Mouse (Mus musculus) MEL (cell line): Measurements from ENCODE around the gene Nlk. TPM values are rescaled to one million over a fixed set of nuclear protein-coding genes. Genes with fewer than 3 reads are reported as not detected.

Experiments
- DNase-seq: peaks from one replicate; pipeline ENCODE4 v3.0.0; 2011; ENCODE audit warnings: low read depth, low spot score
- H3K27ac ChIP-seq: 2 replicates; pipeline ENCODE4 v1.5.1; 2012; ENCODE audit warnings: low read depth, mild to moderate bottlenecking, control low read depth, low read length, moderate library complexity; ENCODE audit not compliant: control insufficient read depth
- H3K27me3 ChIP-seq, 2 experiments: fragments of 150-350 bp in 1 of 2; sonication (generic) in 1 of 2; 2 replicates each; pipeline ENCODE4 v1.6.1; 2012; ENCODE audit warnings: low read length in 2 of 2, mild to moderate bottlenecking in 2 of 2, improper control_type of control experiment in 1 of 2, moderate library complexity in 1 of 2; ENCODE audit not compliant: insufficient read depth in 2 of 2, control insufficient read depth in 1 of 2
- H3K36me3 ChIP-seq, 2 experiments: 2 replicates each; pipeline ENCODE4 v1.6.1; 2012 to 2014; ENCODE audit warnings: low read length in 2 of 2, improper control_type of control experiment in 1 of 2, inconsistent platforms in 1 of 2, mild to moderate bottlenecking in 1 of 2; ENCODE audit not compliant: insufficient read depth in 2 of 2, control insufficient read depth in 1 of 2
- H3K4me1 ChIP-seq, 2 experiments: fragments of 150-350 bp in 1 of 2; sonication (generic) in 1 of 2; 2 replicates each; pipeline ENCODE4 v1.6.1; 2012; ENCODE audit warnings: low read length in 2 of 2, improper control_type of control experiment in 1 of 2, mild to moderate bottlenecking in 1 of 2; ENCODE audit not compliant: insufficient read depth in 2 of 2, control insufficient read depth in 1 of 2
- H3K4me3 ChIP-seq, 2 experiments: fragments of 150-350 bp in 1 of 2; sonication (generic) in 1 of 2; 2 replicates each; pipeline ENCODE4 v1.5.1; 2012; ENCODE audit warnings: low read depth in 2 of 2, low read length in 2 of 2, mild to moderate bottlenecking in 2 of 2, moderate library complexity in 2 of 2, control low read depth in 1 of 2, improper control_type of control experiment in 1 of 2; ENCODE audit not compliant: control insufficient read depth in 1 of 2, insufficient read depth in 1 of 2
- H3K79me2 ChIP-seq: 2 replicates; pipeline ENCODE4 v1.6.1; 2012; ENCODE audit warnings: mild to moderate bottlenecking, low read length, moderate library complexity; ENCODE audit not compliant: control insufficient read depth, poor library complexity, insufficient read depth
- H3K9ac ChIP-seq: 2 replicates; pipeline ENCODE4 v1.6.1; 2012; ENCODE audit warnings: low read depth, mild to moderate bottlenecking, control low read depth, low read length, moderate library complexity; ENCODE audit not compliant: control insufficient read depth, poor library complexity, severe bottlenecking
- H3K9me3 ChIP-seq: fragments of 150-350 bp; sonication (generic); replicated peaks from 2 replicates; pipeline ENCODE4 v1.6.1; 2012; ENCODE audit warnings: mild to moderate bottlenecking, low read length, improper control_type of control experiment, moderate library complexity; ENCODE audit not compliant: insufficient read depth
- BHLHE40 ChIP-seq: IDR thresholded peaks from 2 replicates; pipeline ENCODE4 v1.6.1; 2012; ENCODE audit warnings: low read depth, mild to moderate bottlenecking, inconsistent platforms, low read length, improper control_type of control experiment, borderline replicate concordance
- CHD1 ChIP-seq: IDR thresholded peaks from 2 replicates; pipeline ENCODE4 v1.6.1; 2012; ENCODE audit warnings: low read depth, mild to moderate bottlenecking, inconsistent platforms, low read length, improper control_type of control experiment
- ELF1 ChIP-seq: IDR thresholded peaks from 2 replicates; pipeline ENCODE4 v1.6.1; 2014; ENCODE audit warnings: low read depth, mild to moderate bottlenecking, inconsistent platforms, low read length, improper control_type of control experiment, moderate library complexity
- EP300 ChIP-seq, 2 experiments: IDR thresholded peaks; 2 replicates each; pipeline ENCODE4 v1.6.1; 2011; ENCODE audit warnings: improper control_type of control experiment in 2 of 2, low read length in 2 of 2, low read depth in 1 of 2, mild to moderate bottlenecking in 1 of 2
- ETS1 ChIP-seq: IDR thresholded peaks from 2 replicates; pipeline ENCODE4 v1.6.1; 2012; ENCODE audit warnings: low read depth, mild to moderate bottlenecking, inconsistent platforms, low read length, improper control_type of control experiment, moderate library complexity
- HCFC1 ChIP-seq: IDR thresholded peaks from 2 replicates; pipeline ENCODE4 v1.6.1; 2012; ENCODE audit warnings: low read depth, mild to moderate bottlenecking, inconsistent platforms, low read length, improper control_type of control experiment, moderate library complexity
- JUND ChIP-seq: IDR thresholded peaks from 2 replicates; pipeline ENCODE4 v1.6.1; 2011; ENCODE audit warnings: low read depth, mild to moderate bottlenecking, improper control_type of control experiment, low read length
- MXI1 ChIP-seq: IDR thresholded peaks from 2 replicates; pipeline ENCODE4 v1.6.1; 2011; ENCODE audit warnings: mild to moderate bottlenecking, low read depth, low read length, improper control_type of control experiment
- NELFE ChIP-seq: IDR thresholded peaks from 2 replicates; pipeline ENCODE4 v1.6.1; 2011; ENCODE audit warnings: low read depth, low read length, improper control_type of control experiment
- USF1 ChIP-seq: IDR thresholded peaks from 2 replicates; pipeline ENCODE4 v1.6.1; 2014; ENCODE audit warnings: low read depth, mild to moderate bottlenecking, inconsistent platforms, low read length, improper control_type of control experiment, moderate library complexity
- polyA plus RNA-seq, 2 experiments: library from polyadenylated mRNA; stranded (reverse) in 1 of 2; unstranded in 1 of 2; fragments of >175 nt in 1 of 2; fragments of >200 nt in 1 of 2; gene quantifications; 2 replicates each; pipeline versions ENCODE4 v1.2.1 to v1.2.4; 2012; ENCODE audit warnings: low replicate concordance in 2 of 2, low read depth in 1 of 2; ENCODE audit not compliant: insufficient read length in 2 of 2, insufficient read depth in 1 of 2, missing spikeins in 1 of 2
- total RNA-seq: library from RNA; depleted of rRNA; stranded (reverse); fragments of 300-350 nt; gene quantifications from 2 replicates; pipeline ENCODE4 v1.2.3, GENCODE M21; 2012; rRNA removed

The Nlk gene
- total and polyA plus RNA-seq, 3 experiments = 16.9 to 17.9 TPM; not detected in 1

DNA sequence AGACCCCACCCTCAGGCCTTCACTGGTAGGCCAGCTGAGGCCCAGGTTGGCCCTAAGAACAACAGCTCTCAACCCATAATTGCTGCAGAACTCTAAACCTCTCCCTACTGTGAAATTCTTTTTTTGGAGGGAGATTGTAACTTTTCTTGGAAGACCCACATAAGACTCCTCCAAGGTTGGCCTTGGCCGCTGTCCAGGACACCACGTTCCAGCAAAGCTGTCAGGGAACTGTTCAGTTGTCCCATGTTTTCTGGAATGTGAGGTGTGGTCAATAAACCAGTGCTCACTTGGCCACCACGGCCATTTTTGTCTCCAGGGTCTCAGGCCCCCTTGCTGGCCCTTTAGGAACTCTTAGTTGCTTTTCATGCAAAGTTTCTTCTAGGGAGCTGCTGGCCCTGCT is 175.3 kb downstream of the Nlk start:
- H3K9ac ChIP-seq = no peak overlapping the region
- no peak overlapping the region for H3K27ac ChIP-seq
- no peak overlapping the region for H3K4me3 ChIP-seq
- H3K4me1 ChIP-seq = no peaks in the 10 kb centered on the region
- H3K9me3 ChIP-seq = no peaks in the 10 kb centered on the region
- TF ChIP-seq EP300 (IDR thresholded peaks at IDR 0.05; ENCODE audit: low read depth in 1 of 2, low read length in 2 of 2) = no peak
- TF ChIP-seq USF1 = no peak
- TF ChIP-seq NELFE = no peak
- no peak for TF ChIP-seq ELF1
- no peak for TF ChIP-seq BHLHE40
- TF ChIP-seq, all 39 proteins: peak for 0
- H3K27me3 ChIP-seq = no peaks in the 10 kb centered on the region
- no peaks in the 10 kb centered on the region for H3K79me2 ChIP-seq
- H3K36me3 ChIP-seq = peaks cover 0 to 10% of the 10 kb centered on the region in 2 experiments; a peak in 2 of 4 replicates
- no peak for DNase-seq

DNA sequence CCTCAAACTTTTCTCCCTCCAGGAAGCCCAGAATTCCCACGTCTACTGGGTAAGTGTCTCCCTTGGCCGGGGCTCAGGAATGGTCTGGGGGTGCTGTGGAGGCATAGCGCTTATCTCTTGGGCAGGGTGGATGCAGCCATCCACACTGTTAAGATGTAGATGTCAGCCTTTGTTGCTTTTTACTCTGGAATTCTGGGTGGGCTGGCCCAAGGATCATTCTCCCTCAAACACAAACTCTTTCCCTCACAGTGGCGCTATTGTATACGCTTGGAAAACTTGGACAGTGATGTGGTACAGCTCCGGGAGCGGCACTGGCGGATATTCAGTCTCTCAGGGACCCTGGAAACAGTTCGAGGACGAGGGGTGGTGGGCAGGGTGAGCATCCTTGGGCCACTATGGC is 178.2 kb downstream of the Nlk start:
- H3K9ac ChIP-seq = no peak overlapping the region

More for the DNA sequence above, 178.2 kb downstream of the Nlk start:
- TF ChIP-seq HCFC1 (no peak), JUND (no peak), CHD1 (no peak), MXI1 (no peak), ETS1 (no peak), BHLHE40 (no peak)
- H3K79me2 ChIP-seq = no peaks in the 10 kb centered on the region
- no peak for DNase-seq
- H3K36me3 ChIP-seq = peaks cover 2 to 24% of the 10 kb centered on the region in 2 experiments
- H3K27me3 ChIP-seq = no peaks in the 10 kb centered on the region
- H3K4me1 ChIP-seq = peaks cover 0 to 5% of the 10 kb centered on the region in 2 experiments; a peak in 1 of 4 replicates
- H3K9me3 ChIP-seq = no peaks in the 10 kb centered on the region
- H3K27ac ChIP-seq = no peak overlapping the region
- H3K4me3 ChIP-seq = no peak overlapping the region

Other genes starting within 250 kb of the Nlk start
- 7.5 and 11.6 TPM in 2 replicates for gene Slc46a1, start 231.7 kb downstream of the Nlk start, total RNA-seq
- gene Slc46a1, start 231.7 kb downstream of the Nlk start, polyA plus RNA-seq = 1 to 10 TPM in 1 of 2 experiments, not detected in 1; 8.3 TPM
- gene Sarm1, start 199.6 kb downstream of the Nlk start, total RNA-seq = 0.73 and 1.1 TPM in 2 replicates
- gene Sarm1, start 199.6 kb downstream of the Nlk start, polyA plus RNA-seq = 1 to 10 TPM in 1 of 2 experiments, not detected in 1; 4.3 TPM
- not detected in 2 replicates for gene Vtn, start 198.3 kb downstream of the Nlk start, total RNA-seq
- gene Vtn, start 198.3 kb downstream of the Nlk start, polyA plus RNA-seq = under 1 TPM in 1 of 2 experiments, not detected in 1; 0.18 TPM
- 0.15 TPM in 1 of 2 replicates, not detected in the other for gene Sebox, start 193.9 kb downstream of the Nlk start, total RNA-seq
- gene Sebox, start 193.9 kb downstream of the Nlk start, polyA plus RNA-seq = under 1 TPM in 1 of 2 experiments, not detected in 1; 0.06 TPM
- gene Tmem199, start 185.2 kb downstream of the Nlk start, total RNA-seq = 51.9 and 57.1 TPM in 2 replicates
- gene Tmem199, start 185.2 kb downstream of the Nlk start, polyA plus RNA-seq = 10 to 100 TPM in 1 of 2 experiments, not detected in 1; 36.5 TPM
- 157 and 182 TPM in 2 replicates for gene Poldip2, start 185.2 kb downstream of the Nlk start, total RNA-seq
- 100 to 1,000 TPM; 166 to 260 TPM for gene Poldip2, start 185.2 kb downstream of the Nlk start, polyA plus RNA-seq
- 3.9 and 4.7 TPM in 2 replicates for gene Tnfaip1, start 161.0 kb downstream of the Nlk start, total RNA-seq
- 1 to 10 TPM in 1 of 2 experiments, not detected in 1; 7.4 TPM for gene Tnfaip1, start 161.0 kb downstream of the Nlk start, polyA plus RNA-seq
- gene Ift20, start 161.0 kb downstream of the Nlk start, total RNA-seq = 153 and 196 TPM in 2 replicates
- gene Ift20, start 161.0 kb downstream of the Nlk start, polyA plus RNA-seq = 100 to 1,000 TPM in 1 of 2 experiments, not detected in 1; 128 TPM
- gene Tmem97, start 146.6 kb downstream of the Nlk start, total RNA-seq = 204 and 207 TPM in 2 replicates
- 100 to 1,000 TPM; 166 to 215 TPM for gene Tmem97, start 146.6 kb downstream of the Nlk start, polyA plus RNA-seq
- gene Ccnq, start 54.4 kb upstream of the Nlk start, total RNA-seq = 74.1 and 77.5 TPM in 2 replicates
- 10 to 100 TPM in 1 of 2 experiments, not detected in 1; 80.5 TPM for gene Ccnq, start 54.4 kb upstream of the Nlk start, polyA plus RNA-seq
- gene Lyrm9, start 129.2 kb upstream of the Nlk start, total RNA-seq = 31.6 and 37.5 TPM in 2 replicates
- gene Lyrm9, start 129.2 kb upstream of the Nlk start, polyA plus RNA-seq = 10 to 100 TPM in 1 of 2 experiments, not detected in 1; 48.6 TPM
- gene Nos2, start 223.4 kb upstream of the Nlk start, total RNA-seq = not detected in 2 replicates
- not detected for gene Nos2, start 223.4 kb upstream of the Nlk start, polyA plus RNA-seq